Mouse (Mus musculus): ENCODE measurements around the gene Kdm2b.

DNA sequence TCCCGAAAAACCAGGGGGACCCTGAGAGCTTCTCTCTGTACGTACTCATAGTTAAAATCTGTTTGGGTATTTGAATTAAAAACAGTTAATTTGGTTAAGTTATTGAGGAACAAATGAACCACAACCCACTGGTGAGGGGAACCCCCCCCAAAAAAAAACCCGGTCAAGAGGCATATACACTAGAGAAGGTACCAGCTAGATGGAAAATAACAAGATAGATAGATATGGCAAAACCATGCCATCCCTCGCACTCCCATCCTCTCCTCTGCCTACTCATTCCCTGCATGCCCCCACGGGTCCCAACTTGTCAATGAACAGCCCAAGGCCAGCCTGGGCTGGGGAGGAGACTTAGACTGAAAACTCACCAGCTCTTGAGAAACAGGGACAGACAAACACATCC, 5.1 kb downstream of the Kdm2b start:
- TF ChIP-seq CTCF (IDR thresholded peaks at IDR 0.05; ENCODE audit: control insufficient read depth, insufficient read depth, low read length) (no peak), POLR2A (IDR thresholded peaks at IDR 0.05; ENCODE audit: borderline replicate concordance, control insufficient read depth, low read depth, low read length) (no peak)
